Mouse (Mus musculus): ENCODE results near the gene Nars2.
"Not testable (repeated sequence)": the region's sequence is repeated elsewhere in the genome, so short reads cannot be mapped to it uniquely, and the experiment has no call there.

Gene Nars2

GRCm38 (mm10) chr7:96951281-96952051 lies at the start of gene Nars2:
Nars2 (plus strand) TSS chr7:96951505.
- DNase-seq (ENCODE audit: extremely low spot score, low spot score) = peak; percentile 90

- DNase-seq (ENCODE audit: extremely low spot score, low spot score) = no peak
Observed at GRCm38 (mm10) chr7:96902183-96902582, 49.1 kb upstream of the Nars2 start.

GRCm38 (mm10) chr7:96903088-96903985 lies 48.0 kb upstream of the Nars2 start:
- no peak for DNase-seq (ENCODE audit: extremely low spot score, low spot score)

GRCm38 (mm10) chr7:96904442-96904841 lies 46.9 kb upstream of the Nars2 start:
- DNase-seq (ENCODE audit: extremely low spot score, low spot score) = no peak

- no peak for DNase-seq (ENCODE audit: extremely low spot score, low spot score)
Observed at GRCm38 (mm10) chr7:96904936-96905335, 46.4 kb upstream of the Nars2 start.

GRCm38 (mm10) chr7:96905422-96905821 lies 45.9 kb upstream of the Nars2 start:
- no peak for DNase-seq (ENCODE audit: extremely low spot score, low spot score)

- DNase-seq (ENCODE audit: extremely low spot score, low spot score) = no peak
Observed at GRCm38 (mm10) chr7:96906216-96906615, 45.1 kb upstream of the Nars2 start.

- DNase-seq (ENCODE audit: extremely low spot score, low spot score) = no peak
Observed at GRCm38 (mm10) chr7:96907971-96908680, 43.2 kb upstream of the Nars2 start.

GRCm38 (mm10) chr7:96909856-96910255 lies 41.4 kb upstream of the Nars2 start:
- no peak for DNase-seq (ENCODE audit: extremely low spot score, low spot score)

GRCm38 (mm10) chr7:96910310-96910960 lies 40.9 kb upstream of the Nars2 start:
- no peak for DNase-seq (ENCODE audit: extremely low spot score, low spot score)

GRCm38 (mm10) chr7:96914031-96914430 lies 37.3 kb upstream of the Nars2 start:
- peak; percentile 91 for DNase-seq (ENCODE audit: extremely low spot score, low spot score)

GRCm38 (mm10) chr7:96915452-96916105 lies 35.7 kb upstream of the Nars2 start:
- peak; percentile 61 for DNase-seq (ENCODE audit: extremely low spot score, low spot score)

- no peak for DNase-seq (ENCODE audit: extremely low spot score, low spot score)
Observed at GRCm38 (mm10) chr7:96920447-96921095, 30.7 kb upstream of the Nars2 start.

GRCm38 (mm10) chr7:96922927-96923326 lies 28.4 kb upstream of the Nars2 start:
- DNase-seq (ENCODE audit: extremely low spot score, low spot score) = no peak

- DNase-seq (ENCODE audit: extremely low spot score, low spot score) = no peak
Observed at GRCm38 (mm10) chr7:96943715-96944377, 7.5 kb upstream of the Nars2 start.

- DNase-seq (ENCODE audit: extremely low spot score, low spot score) = not testable (repeated sequence)
Observed at GRCm38 (mm10) chr7:96946501-96946900, 4.8 kb upstream of the Nars2 start.

GRCm38 (mm10) chr7:96952094-96952493 lies 789 bp downstream of the Nars2 start:
- no peak for DNase-seq (ENCODE audit: extremely low spot score, low spot score)

- no peak for DNase-seq (ENCODE audit: extremely low spot score, low spot score)
Observed at GRCm38 (mm10) chr7:96959168-96959567, 7.9 kb downstream of the Nars2 start.

GRCm38 (mm10) chr7:96967188-96967587 lies 15.9 kb downstream of the Nars2 start:
- no peak for DNase-seq (ENCODE audit: extremely low spot score, low spot score)

- no peak for DNase-seq (ENCODE audit: extremely low spot score, low spot score)
Observed at GRCm38 (mm10) chr7:96970359-96970758, 19.1 kb downstream of the Nars2 start.
